Mouse (Mus musculus) intestine, postnatal 0 days (tissue): ENCODE results near the gene Atxn3. TPM values are rescaled to one million over a fixed set of nuclear protein-coding genes. Genes with fewer than 3 reads are reported as not detected.
"Not testable (repeated sequence)": the region's sequence is repeated elsewhere in the genome, so short reads cannot be mapped to it uniquely, and the experiment has no call there.

Source experiments
- ATAC-seq: fragments of 200-750 bp; cut with Nextera tagmentation; 2 replicates; pipeline ENCODE4 v1.8.0; 2017; ENCODE audit warnings: mild to moderate bottlenecking, moderate TSS enrichment, moderate library complexity
- H3K27ac ChIP-seq: fragments of 300-500 bp; sonication (generic); 2 replicates; pipeline ENCODE4 v1.5.1; 2014; ENCODE audit warnings: mild to moderate bottlenecking, low read depth, low read length, moderate library complexity
- H3K27me3 ChIP-seq: fragments of 300-500 bp; sonication (generic); replicated peaks from 2 replicates; pipeline ENCODE4 v1.6.1; 2014; ENCODE audit warnings: low read length, mixed read lengths; ENCODE audit not compliant: control insufficient read depth, insufficient read depth
- H3K36me3 ChIP-seq: fragments of 300-500 bp; sonication (generic); 2 replicates; pipeline ENCODE4 v1.6.1; 2014; ENCODE audit warnings: mild to moderate bottlenecking, moderate library complexity; ENCODE audit not compliant: control insufficient read depth, insufficient read depth
- H3K4me1 ChIP-seq: fragments of 300-500 bp; sonication (generic); replicated peaks from 2 replicates; pipeline ENCODE4 v1.6.1; 2014; ENCODE audit warnings: antibody characterized with exemption, low read length, mixed read lengths; ENCODE audit not compliant: control insufficient read depth, insufficient read depth
- H3K4me2 ChIP-seq: fragments of 300-500 bp; sonication (generic); replicated peaks from 2 replicates; pipeline ENCODE4 v1.6.1; 2014; ENCODE audit warnings: low read depth, mild to moderate bottlenecking, moderate library complexity
- H3K4me3 ChIP-seq: fragments of 300-500 bp; sonication (generic); 2 replicates; pipeline ENCODE4 v1.5.1; 2014; ENCODE audit warnings: low read depth, low read length
- H3K9ac ChIP-seq: fragments of 300-500 bp; sonication (generic); 2 replicates; pipeline ENCODE4 v1.6.1; 2014; ENCODE audit warnings: mild to moderate bottlenecking, low read depth, low read length
- H3K9me3 ChIP-seq: fragments of 300-500 bp; sonication (generic); 2 replicates; pipeline ENCODE4 v1.6.1; 2016; ENCODE audit warnings: mixed run types; ENCODE audit not compliant: control insufficient read depth
- CTCF ChIP-seq: sonication (generic); IDR thresholded peaks from 2 replicates; pipeline ENCODE4 v1.5.1; 2016; ENCODE audit warnings: low read depth, mild to moderate bottlenecking, control low read depth, antibody characterized with exemption, moderate library complexity
- WGBS: fragments of 180-500 bp; shearing (Covaris S2); extraction: QIAGEN DNeasy Blood & Tissue Kit; methylation state at CpG from one replicate; pipeline ENCODE4 v1.1.7; 2014; 5-methylcytosine and 5-hydroxymethylcytosine counted together
- polyA plus RNA-seq: library from polyadenylated mRNA; unstranded; fragments of >200 nt; fragmentation: Nextera tagmentation; extraction: Ambion mirVana; gene quantifications from 2 replicates; pipeline ENCODE4 v1.2.1, GENCODE M21; 2015

Atxn3 gene
- polyA plus RNA-seq, 1 experiment from 2014 or later = 11.7 TPM

GRCm38 (mm10) chr12:101958556-101958955 lies 510 bp upstream of the Atxn3 start:
- H3K9me3 ChIP-seq = no peaks in the 10 kb centered on the region
- no peak for TF ChIP-seq CTCF
- H3K27ac ChIP-seq = no peak overlapping the region
- H3K4me1 ChIP-seq = no peaks in the 10 kb centered on the region
- peak overlapping the region; percentile 55 for H3K4me2 ChIP-seq
- H3K9ac ChIP-seq = no peak overlapping the region
- peak overlapping the region; percentile 97 for H3K4me3 ChIP-seq
- WGBS = 47% methylated on average over 9 of the region's 9 CpGs
- H3K27me3 ChIP-seq = no peaks in the 10 kb centered on the region
- ATAC-seq = no peak
- no peaks in the 10 kb centered on the region for H3K36me3 ChIP-seq

- Histone ChIP-seq H3K4me3 (peak overlapping the region; percentile 97), H3K4me2 (peak overlapping the region; percentile 82), H3K4me1 (no peaks in the 10 kb centered on the region), H3K27me3 (no peaks in the 10 kb centered on the region), H3K9ac (peak overlapping the region; percentile 89), H3K9me3 (no peaks in the 10 kb centered on the region), H3K36me3 (no peaks in the 10 kb centered on the region), H3K27ac (peak overlapping the region; percentile 70)
- 8% methylated on average over 26 of the region's 26 CpGs for WGBS
- no peak for TF ChIP-seq CTCF
- ATAC-seq = no peak; the same call in 1 of the 2 replicates
Measured at GRCm38 (mm10) chr12:101957079-101957941, 736 bp downstream of the Atxn3 start.

GRCm38 (mm10) chr12:101955821-101956220 lies 2.2 kb downstream of the Atxn3 start:
- not testable (repeated sequence) for H3K36me3 ChIP-seq, H3K4me3 ChIP-seq, ATAC-seq, H3K27me3 ChIP-seq, H3K4me1 ChIP-seq, H3K27ac ChIP-seq, H3K9ac ChIP-seq, H3K4me2 ChIP-seq, H3K9me3 ChIP-seq
- 95% methylated on average over 8 of the region's 8 CpGs for WGBS

- WGBS = 76% methylated on average over 4 of the region's 4 CpGs
- Histone ChIP-seq H3K4me1 (no peaks in the 10 kb centered on the region), H3K27ac (no peak overlapping the region), H3K4me3 (no peak overlapping the region), H3K4me2 (no peak overlapping the region), H3K36me3 (peaks cover 23% of the 10 kb centered on the region), H3K27me3 (no peaks in the 10 kb centered on the region), H3K9ac (no peak overlapping the region), H3K9me3 (no peaks in the 10 kb centered on the region)
- TF ChIP-seq CTCF = no peak
- no peak for ATAC-seq
Measured at GRCm38 (mm10) chr12:101948801-101949200, 9.2 kb downstream of the Atxn3 start.

- H3K4me1 ChIP-seq = no peaks in the 10 kb centered on the region
- no peak overlapping the region for H3K9ac ChIP-seq
- WGBS = 93% methylated on average over 8 of the region's 8 CpGs
- no peaks in the 10 kb centered on the region for H3K9me3 ChIP-seq
- no peaks in the 10 kb centered on the region for H3K27me3 ChIP-seq
- ATAC-seq = no peak
- no peak overlapping the region for H3K4me2 ChIP-seq
- H3K27ac ChIP-seq = no peak overlapping the region
- no peak overlapping the region for H3K4me3 ChIP-seq
- no peak for TF ChIP-seq CTCF
- peaks cover 23% of the 10 kb centered on the region for H3K36me3 ChIP-seq
Measured at GRCm38 (mm10) chr12:101947986-101948385, 10.1 kb downstream of the Atxn3 start.

- WGBS = 87% methylated on average over 7 of the region's 7 CpGs
- ATAC-seq = no peak
- 0 out of 2 replicates have a peak, but pooled peaks have one; percentile 17 for TF ChIP-seq CTCF
Measured at GRCm38 (mm10) chr12:101937572-101937971, 20.5 kb downstream of the Atxn3 start.

More at GRCm38 (mm10) chr12:101937572-101937971, 20.5 kb downstream of the Atxn3 start:
- Histone ChIP-seq H3K9me3 (no peaks in the 10 kb centered on the region), H3K27me3 (no peaks in the 10 kb centered on the region), H3K4me2 (no peak overlapping the region), H3K36me3 (peaks cover 34% of the 10 kb centered on the region), H3K27ac (no peak overlapping the region), H3K4me1 (no peaks in the 10 kb centered on the region), H3K9ac (no peak overlapping the region), H3K4me3 (no peak overlapping the region)
